Mouse (Mus musculus) hindbrain, embryonic 13.5 days (tissue): ENCODE data around the gene Myo1a. TPM values are rescaled to one million over a fixed set of nuclear protein-coding genes. Genes with fewer than 3 reads are reported as not detected.

Experiments used
- ATAC-seq: fragments of 200-750 bp; cut with Nextera tagmentation; 2 replicates; pipeline ENCODE4 v1.8.0; 2017; ENCODE audit warnings: moderate TSS enrichment; ENCODE audit not compliant: low FRiP score
- H3K27ac ChIP-seq: fragments of 300-500 bp; sonication (generic); 2 replicates; pipeline ENCODE4 v1.5.1; 2015; ENCODE audit warnings: inconsistent platforms, mild to moderate bottlenecking, moderate library complexity
- H3K27me3 ChIP-seq: fragments of 300-500 bp; sonication (generic); 2 replicates; pipeline ENCODE4 v1.6.1; 2015; ENCODE audit warnings: mild to moderate bottlenecking, inconsistent platforms
- H3K36me3 ChIP-seq: fragments of 300-500 bp; sonication (generic); 2 replicates; pipeline ENCODE4 v1.6.1; 2015; ENCODE audit warnings: mild to moderate bottlenecking, inconsistent platforms
- H3K4me1 ChIP-seq: fragments of 300-500 bp; sonication (generic); replicated peaks from 2 replicates; pipeline ENCODE4 v1.6.1; 2015; ENCODE audit warnings: inconsistent platforms
- H3K4me2 ChIP-seq: fragments of 300-500 bp; sonication (generic); 2 replicates; pipeline ENCODE4 v1.6.1; 2015; ENCODE audit warnings: inconsistent platforms, mild to moderate bottlenecking, moderate library complexity
- H3K4me3 ChIP-seq: fragments of 300-500 bp; sonication (generic); 2 replicates; pipeline ENCODE4 v1.5.1; 2015; ENCODE audit warnings: mild to moderate bottlenecking, inconsistent platforms
- H3K9ac ChIP-seq: fragments of 300-500 bp; sonication (generic); 2 replicates; pipeline ENCODE4 v1.6.1; 2015; ENCODE audit warnings: mild to moderate bottlenecking, inconsistent platforms
- H3K9me3 ChIP-seq: fragments of 300-500 bp; sonication (generic); 2 replicates; pipeline ENCODE4 v1.6.1; 2016; ENCODE audit warnings: inconsistent platforms
- WGBS: fragments of 180-500 bp; shearing (Covaris S2); methylation state at CpG from one replicate; pipeline ENCODE4 v1.1.7; 2015; 5-methylcytosine and 5-hydroxymethylcytosine counted together
- polyA plus RNA-seq: library from polyadenylated mRNA; unstranded; fragments of >200 nt; fragmentation: Nextera tagmentation; extraction: Ambion mirVana; gene quantifications from 2 replicates; pipeline ENCODE4 v1.2.1, GENCODE M21; 2015

The Myo1a gene
- polyA plus RNA-seq, 1 experiment from 2014 or later: 0.43 TPM

DNA sequence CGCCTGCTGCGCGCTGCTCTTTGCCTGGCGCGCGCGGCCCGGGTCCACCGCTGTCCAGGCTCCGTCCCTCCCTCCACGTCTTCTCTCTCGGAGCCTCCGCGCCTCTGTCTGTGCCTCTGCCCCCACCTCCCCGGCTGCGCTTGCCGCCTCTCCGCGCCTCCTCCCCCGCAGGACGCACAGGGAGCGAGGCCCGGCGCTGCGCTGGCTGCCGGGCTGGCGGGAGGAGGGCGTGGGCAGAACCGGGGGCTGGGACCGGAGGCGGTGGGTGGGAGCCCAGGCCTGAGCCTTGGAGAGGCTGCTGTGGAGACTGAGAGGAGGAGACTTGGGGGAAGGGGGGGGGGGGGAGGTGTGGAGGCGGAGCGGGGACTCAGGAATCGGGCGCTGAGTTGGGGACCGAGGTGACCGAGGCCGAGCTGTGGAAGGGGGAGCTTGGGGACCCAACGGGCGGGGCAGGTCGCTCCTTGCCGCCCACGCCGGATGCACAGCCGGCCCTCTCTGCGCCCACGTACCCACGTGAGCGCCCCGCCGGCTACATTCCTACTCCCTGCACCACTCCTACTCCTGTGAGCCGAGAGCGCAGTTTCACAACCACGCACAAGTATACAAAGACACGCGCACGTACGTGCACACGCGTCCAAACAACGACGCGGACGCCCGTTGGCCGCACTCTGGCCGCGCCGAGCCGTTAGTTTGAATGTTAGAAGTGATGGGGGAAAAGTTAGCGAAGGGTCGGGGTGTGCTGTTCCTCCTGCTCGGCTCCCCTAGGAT, 38.3 kb upstream of the Myo1a start, which contains the start of gene Nemp1:
Gene Nemp1 (plus strand): TSS at position 401 of the 768 bp plus-strand sequence.
- H3K4me1 ChIP-seq: peaks cover 68% of the 10 kb centered on the region
- peaks cover 81% of the 10 kb centered on the region for H3K27me3 ChIP-seq
- peak; percentile 43 for ATAC-seq
- WGBS: under 1% methylated on average over 56 of the region's 73 CpGs
- H3K4me2 ChIP-seq: peak within 1 kb of the TSS; percentile 75
- no peaks in the 10 kb centered on the region for H3K36me3 ChIP-seq
- peak within 1 kb of the TSS; percentile 67 for H3K9ac ChIP-seq
- peak within 1 kb of the TSS; percentile 74 for H3K27ac ChIP-seq
- H3K4me3 ChIP-seq: peak within 1 kb of the TSS; percentile 50
- H3K9me3 ChIP-seq: no peaks in the 10 kb centered on the region

DNA sequence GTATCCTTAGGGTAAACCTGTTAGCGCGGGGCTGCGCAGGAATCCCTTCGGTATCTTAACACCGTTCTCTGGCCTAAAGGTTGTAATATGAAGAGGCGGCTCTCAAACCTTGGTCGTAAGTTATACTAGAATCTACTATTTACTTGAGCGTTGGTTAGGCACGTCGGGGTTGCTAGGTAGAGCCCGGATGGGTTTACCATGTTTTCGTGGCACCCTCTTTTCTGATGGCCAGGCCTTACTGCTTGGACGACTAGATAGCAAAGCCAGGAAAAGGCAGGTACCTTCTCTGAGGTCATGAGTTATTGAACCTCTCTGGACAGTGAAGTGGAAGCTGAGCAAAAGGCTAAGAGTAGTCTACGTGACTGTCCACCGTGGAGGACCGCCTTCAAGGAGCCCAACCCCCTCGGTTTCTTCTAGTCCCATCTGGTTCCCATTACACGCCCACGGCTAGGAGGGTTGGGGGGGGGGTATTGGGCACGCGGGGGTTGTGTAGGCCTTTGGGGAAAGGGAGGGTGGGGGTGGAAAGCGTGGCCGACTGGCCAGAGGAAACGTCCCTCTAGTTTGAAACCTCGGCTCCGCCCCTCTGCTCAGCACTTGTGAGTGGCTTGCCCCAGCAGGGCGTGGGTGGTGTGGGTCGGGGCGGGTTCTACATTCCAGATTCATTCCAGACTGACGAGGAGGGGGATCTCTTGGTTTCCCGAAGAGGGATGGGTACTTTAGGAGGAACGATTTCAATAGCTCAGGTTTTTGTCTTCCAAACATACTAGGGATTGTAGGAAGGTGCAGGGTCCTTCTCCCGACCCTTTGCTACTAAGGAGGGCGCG, 37.5 kb upstream of the Myo1a start:
- Histone ChIP-seq H3K4me3 (peak overlapping the region; percentile 50), H3K4me1 (peaks cover 60% of the 10 kb centered on the region), H3K36me3 (no peaks in the 10 kb centered on the region), H3K4me2 (peak overlapping the region; percentile 75), H3K27ac (peak overlapping the region; percentile 74), H3K27me3 (peaks cover 73% of the 10 kb centered on the region), H3K9me3 (no peaks in the 10 kb centered on the region), H3K9ac (peak overlapping the region; percentile 67)
- ATAC-seq: no peak
- WGBS: 2% methylated on average over 35 of the region's 35 CpGs

DNA sequence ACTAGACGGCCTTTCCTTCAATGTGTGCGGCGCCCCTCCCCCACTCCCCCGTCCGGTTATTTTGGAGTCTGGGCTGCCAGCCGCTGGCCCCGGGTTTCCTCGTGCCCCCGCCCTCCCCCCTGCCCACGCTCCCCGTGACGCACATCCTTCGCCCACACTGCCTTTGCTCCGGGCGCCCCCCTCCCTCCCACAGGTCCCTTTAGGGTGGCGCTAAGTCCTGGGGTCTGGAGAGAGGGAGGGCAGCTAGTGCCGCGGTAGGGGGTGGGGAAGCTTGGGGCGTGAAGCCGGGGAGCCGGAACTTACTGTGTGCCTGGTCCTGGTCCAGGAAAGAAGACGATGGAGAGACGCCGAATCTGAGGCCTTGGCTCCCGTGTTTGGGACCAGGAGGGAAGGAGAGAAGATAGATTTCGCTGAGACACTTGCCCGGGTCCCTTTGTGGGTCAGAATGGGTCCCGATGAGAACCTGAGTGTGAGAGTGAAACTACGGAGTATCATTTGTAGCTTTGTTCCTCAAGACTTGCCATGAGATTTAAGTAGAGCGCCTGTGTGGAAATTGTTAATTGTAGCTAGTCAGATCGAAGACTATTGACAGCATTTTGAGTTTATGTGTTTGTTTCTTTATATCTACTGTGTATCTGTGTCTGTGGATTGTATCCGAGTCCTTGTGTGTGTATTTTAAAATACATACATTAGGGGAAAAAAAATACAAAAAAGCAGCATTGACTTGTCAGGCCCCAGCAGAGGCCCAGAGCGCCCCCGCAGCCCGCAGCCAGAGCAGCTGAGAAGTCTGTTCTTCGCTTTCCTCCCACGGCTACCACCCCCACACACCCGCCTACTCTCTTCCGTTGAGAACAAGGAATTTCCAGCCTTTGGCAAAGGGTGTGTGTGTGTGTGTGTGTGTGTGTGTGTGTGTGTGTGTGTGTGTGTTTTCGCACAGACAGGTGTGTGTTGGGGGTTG, 36.6 kb upstream of the Myo1a start, which contains the start of gene Nab2:
Gene Nab2 (minus strand): TSS at position 476 of the 958 bp plus-strand sequence.
- H3K4me1 ChIP-seq: peaks cover 53% of the 10 kb centered on the region

DNA sequence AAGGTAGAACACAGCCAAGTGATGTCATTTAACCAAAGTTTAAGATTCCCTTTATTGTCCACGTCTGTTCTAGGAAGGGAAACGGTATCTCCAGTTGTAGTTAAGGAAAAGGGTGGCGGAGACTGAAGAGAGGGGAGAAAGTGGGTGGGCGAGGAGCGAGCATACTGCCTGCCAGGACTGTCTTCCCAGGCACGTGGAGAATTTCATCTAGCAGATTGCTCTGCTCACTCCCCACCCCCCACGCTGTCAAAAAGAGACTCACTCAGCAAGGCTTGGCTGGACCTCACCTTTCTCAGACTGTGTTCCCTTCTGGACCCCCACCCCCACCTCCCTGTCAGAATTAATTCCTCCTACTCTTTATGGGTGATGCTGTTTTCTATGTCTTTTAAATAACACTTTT, 35.8 kb upstream of the Myo1a start:
- WGBS: 24% methylated on average over 7 of the region's 7 CpGs

More for the DNA sequence above, 36.6 kb upstream of the Myo1a start, which contains the start of gene Nab2:
- Histone ChIP-seq H3K9me3 (no peaks in the 10 kb centered on the region), H3K27me3 (peaks cover 65% of the 10 kb centered on the region), H3K27ac (peak within 1 kb of the TSS; percentile 74), H3K36me3 (no peaks in the 10 kb centered on the region), H3K4me2 (peak within 1 kb of the TSS; percentile 75), H3K4me3 (peak within 1 kb of the TSS; percentile 50), H3K9ac (peak within 1 kb of the TSS; percentile 67)
- ATAC-seq: no peak
- WGBS: 3% methylated on average over 39 of the region's 40 CpGs

DNA sequence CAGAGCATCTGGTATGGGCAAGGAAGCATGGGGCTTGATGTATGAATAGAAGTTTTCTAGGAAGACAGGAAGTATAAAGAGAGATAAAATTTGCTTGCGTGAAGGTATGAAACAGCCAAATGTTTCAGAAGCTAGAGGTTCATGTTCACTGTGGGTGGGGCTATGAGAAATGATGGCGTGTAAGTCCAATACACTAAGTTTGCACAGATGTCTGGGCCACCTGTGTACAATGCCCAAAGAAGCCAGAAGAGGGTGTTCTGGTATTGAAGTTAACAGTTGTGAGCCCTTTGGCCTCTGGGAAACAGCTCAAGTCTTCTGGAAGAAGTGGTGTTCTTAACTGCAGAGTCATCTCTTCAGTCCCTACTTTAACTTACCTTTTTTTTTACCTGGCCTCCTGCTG, 34.8 kb upstream of the Myo1a start:
- Histone ChIP-seq H3K36me3 (no peaks in the 10 kb centered on the region), H3K27ac (no peak overlapping the region), H3K27me3 (peaks cover 46% of the 10 kb centered on the region), H3K4me3 (no peak overlapping the region), H3K4me2 (no peak overlapping the region), H3K9me3 (no peaks in the 10 kb centered on the region), H3K9ac (no peak overlapping the region), H3K4me1 (peaks cover 39% of the 10 kb centered on the region)
- no peak for ATAC-seq
- 93% methylated on average over 2 of the region's 2 CpGs for WGBS

More for the DNA sequence above, 35.8 kb upstream of the Myo1a start:
- Histone ChIP-seq H3K9ac (no peak overlapping the region), H3K27me3 (peaks cover 57% of the 10 kb centered on the region), H3K36me3 (no peaks in the 10 kb centered on the region), H3K4me1 (peaks cover 50% of the 10 kb centered on the region), H3K4me2 (no peak overlapping the region; the same call in 1 of the 2 replicates), H3K27ac (no peak overlapping the region), H3K9me3 (no peaks in the 10 kb centered on the region), H3K4me3 (no peak overlapping the region)
- ATAC-seq: no peak

DNA sequence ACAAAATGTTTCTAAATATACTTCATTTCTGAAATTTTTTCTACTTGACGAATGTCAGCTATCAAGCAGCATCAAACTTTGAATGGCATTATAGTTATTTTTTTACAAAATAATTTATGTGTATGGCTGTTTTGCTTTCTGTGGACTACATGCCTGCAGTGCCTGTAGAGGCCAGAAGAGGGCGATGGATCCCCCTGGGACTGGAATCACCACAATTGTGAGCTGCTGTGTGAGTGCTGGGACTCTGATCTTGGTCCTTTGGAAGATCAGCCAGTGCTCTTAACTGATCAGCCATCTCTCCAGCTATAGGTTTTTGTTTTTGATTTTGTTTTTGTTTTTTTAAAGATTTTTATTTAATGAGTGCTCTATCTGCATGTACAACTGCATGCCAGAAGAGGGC, 33.7 kb upstream of the Myo1a start:
- no peak overlapping the region for H3K27ac ChIP-seq
- 48% methylated on average over 2 of the region's 2 CpGs for WGBS
- H3K27me3 ChIP-seq: peaks cover 35% of the 10 kb centered on the region
- no peaks in the 10 kb centered on the region for H3K9me3 ChIP-seq
- no peak overlapping the region for H3K4me2 ChIP-seq
- no peak for ATAC-seq
- no peak overlapping the region for H3K9ac ChIP-seq
- no peak overlapping the region for H3K4me3 ChIP-seq
- peaks cover 33% of the 10 kb centered on the region for H3K4me1 ChIP-seq
- no peaks in the 10 kb centered on the region for H3K36me3 ChIP-seq

DNA sequence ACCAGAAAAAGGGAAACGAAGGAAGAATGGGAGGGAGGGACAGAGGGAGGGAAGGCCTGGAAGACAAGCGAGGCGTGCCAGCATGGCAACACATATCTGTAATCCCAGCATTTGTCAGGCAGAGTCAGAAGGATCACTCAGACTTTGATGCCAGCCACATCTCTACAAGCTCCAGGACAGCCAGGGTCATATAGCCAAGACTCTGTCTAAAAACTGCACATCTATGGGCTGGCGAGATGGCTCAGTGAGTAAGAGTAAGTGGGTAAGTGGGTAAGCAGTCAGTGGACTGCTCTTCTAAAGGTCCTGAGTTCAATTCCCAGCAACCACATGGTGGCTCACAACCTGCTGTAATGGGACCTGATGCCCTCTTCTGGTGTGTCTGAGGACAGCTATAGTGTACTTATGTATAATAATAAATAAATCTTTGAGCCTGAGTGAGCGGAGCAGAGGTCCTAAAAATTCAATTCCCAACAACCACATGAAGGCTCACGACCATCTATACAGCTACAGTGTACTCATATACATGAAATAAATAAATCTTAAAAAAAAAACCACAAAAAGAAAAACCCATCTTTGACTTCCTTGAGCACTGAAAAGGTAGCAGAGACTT, 30.8 kb upstream of the Myo1a start:
- Histone ChIP-seq H3K27ac (no peak overlapping the region), H3K36me3 (no peaks in the 10 kb centered on the region), H3K4me1 (peaks cover 20% of the 10 kb centered on the region), H3K27me3 (peaks cover 10% of the 10 kb centered on the region), H3K9ac (no peak overlapping the region), H3K4me2 (no peak overlapping the region), H3K9me3 (no peaks in the 10 kb centered on the region), H3K4me3 (no peak overlapping the region)
- WGBS: 92% methylated on average over 6 of the region's 6 CpGs
- ATAC-seq: no peak

DNA sequence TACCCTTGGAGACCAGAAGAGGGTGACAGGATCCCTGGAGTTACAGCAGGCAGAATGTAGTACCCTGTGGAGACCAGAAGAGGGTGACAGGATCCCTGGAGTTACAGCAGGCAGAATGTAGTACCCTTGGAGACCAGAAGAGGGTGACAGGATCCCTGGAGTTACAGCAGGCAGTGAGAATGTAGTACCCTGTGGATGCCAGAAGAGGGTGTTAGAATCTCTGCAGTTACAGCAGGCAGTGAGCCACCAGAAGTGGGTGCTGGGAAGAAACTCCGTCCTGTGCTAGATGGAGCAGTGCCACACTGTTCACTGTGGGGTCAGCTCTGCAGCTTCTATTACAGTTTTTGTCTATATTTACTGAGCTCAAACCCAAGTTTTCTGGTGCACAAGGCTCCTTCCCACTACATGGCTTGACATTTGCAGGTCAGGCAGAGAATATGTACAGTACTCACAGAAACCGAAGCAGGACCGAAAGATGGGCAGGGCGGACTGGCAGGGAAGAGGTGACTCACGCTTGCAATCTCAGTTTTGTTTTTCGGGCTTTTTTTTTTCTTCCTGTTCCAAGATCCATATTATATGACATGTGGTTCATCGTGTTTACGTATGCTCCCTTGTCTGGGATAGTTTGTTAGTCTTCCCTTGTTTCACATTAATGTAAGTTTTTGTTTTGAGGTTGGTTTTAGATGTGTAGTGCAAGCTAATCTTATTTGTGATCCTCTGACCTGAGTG, 30.0 kb upstream of the Myo1a start:
- Histone ChIP-seq H3K4me1 (peaks cover 19% of the 10 kb centered on the region), H3K9me3 (no peaks in the 10 kb centered on the region), H3K9ac (no peak overlapping the region), H3K4me3 (no peak overlapping the region), H3K4me2 (no peak overlapping the region), H3K27me3 (peaks cover 2% of the 10 kb centered on the region), H3K27ac (no peak overlapping the region), H3K36me3 (no peaks in the 10 kb centered on the region)
- 91% methylated on average over 8 of the region's 8 CpGs for WGBS
- no peak for ATAC-seq

DNA sequence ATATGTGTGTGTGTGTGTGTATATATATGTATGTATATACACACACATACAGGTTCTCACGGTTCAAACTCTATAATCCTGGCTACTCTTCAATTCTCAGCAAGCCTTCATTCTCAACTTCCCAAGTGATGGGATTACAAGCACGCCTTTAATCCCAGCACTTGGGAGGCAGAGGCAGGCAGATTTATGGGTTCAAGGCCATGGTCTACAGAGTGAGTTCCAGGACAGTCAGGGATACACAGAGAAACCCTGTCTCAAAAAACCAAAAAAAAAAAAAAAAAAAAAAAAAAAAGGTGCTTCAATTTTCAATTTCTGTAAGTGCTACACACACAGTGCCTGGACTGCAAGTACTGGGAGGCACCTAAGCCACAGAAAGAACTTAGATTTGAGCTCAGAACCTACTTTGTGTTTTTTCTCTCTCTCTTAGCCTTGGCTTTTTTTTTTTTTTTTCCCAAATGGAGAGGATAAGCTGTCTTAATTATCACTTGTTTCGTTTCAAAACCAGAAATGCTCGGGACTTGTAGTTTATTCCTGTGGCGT, 29.0 kb upstream of the Myo1a start:
- H3K9me3 ChIP-seq: no peaks in the 10 kb centered on the region
- H3K27me3 ChIP-seq: no peaks in the 10 kb centered on the region
- peak overlapping the region; percentile 43 for H3K9ac ChIP-seq
- peaks cover 19% of the 10 kb centered on the region for H3K4me1 ChIP-seq
- H3K4me2 ChIP-seq: peak overlapping the region; percentile 59
- peak overlapping the region; percentile 44 for H3K4me3 ChIP-seq
- H3K27ac ChIP-seq: peak overlapping the region; percentile 72
- ATAC-seq: no peak
- H3K36me3 ChIP-seq: no peaks in the 10 kb centered on the region
- WGBS: 58% methylated on average over 5 of the region's 5 CpGs

DNA sequence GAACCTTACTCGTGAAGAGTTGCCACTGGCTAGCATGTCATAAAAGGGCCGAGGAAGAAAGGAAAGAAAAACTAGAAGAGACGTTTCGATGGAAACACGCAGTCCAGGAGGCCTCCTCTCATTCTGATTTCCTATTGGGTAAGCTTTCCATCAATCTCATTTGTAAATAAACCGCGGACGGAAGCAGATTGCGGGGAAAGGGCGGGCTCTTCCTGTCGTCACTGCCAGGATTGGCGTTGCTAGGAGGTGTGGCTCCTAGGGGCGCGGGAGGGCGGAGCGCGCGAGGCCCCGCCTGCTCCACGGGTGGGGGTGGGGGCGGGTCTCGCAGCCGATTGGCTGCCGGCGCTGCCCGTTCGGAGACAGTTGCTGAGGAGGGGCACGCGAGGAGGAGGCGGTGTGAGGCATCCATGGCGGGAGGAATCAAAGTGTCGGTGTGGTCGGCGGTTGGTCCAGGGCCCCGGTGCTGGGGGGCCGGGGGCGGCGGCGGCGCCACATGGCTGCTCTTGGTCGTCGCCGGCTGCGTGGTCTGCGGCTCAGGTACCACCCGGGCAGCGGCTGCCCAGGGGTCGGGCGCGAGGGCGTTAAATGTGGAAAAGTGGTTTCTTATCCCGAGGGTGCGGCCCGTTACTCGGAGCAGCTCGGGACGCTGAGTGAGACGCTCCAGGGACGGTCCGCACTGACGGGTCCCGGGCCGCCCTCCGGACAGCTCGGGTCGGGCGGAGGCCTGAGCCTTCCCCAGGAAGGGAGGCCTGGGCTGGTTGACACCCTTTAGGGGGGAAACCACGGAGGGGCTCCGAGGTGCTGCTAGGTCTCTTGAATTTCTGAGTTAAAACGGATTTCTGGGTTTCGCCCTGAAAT, 28.1 kb upstream of the Myo1a start:
- peak; percentile 95 for ATAC-seq
- Histone ChIP-seq H3K9ac (peak overlapping the region; percentile 79), H3K9me3 (no peaks in the 10 kb centered on the region), H3K36me3 (no peaks in the 10 kb centered on the region), H3K4me1 (peaks cover 19% of the 10 kb centered on the region), H3K27me3 (no peaks in the 10 kb centered on the region), H3K4me2 (peak overlapping the region; percentile 95), H3K27ac (peak overlapping the region; percentile 72), H3K4me3 (peak overlapping the region; percentile 80)
- WGBS: under 1% methylated on average over 71 of the region's 71 CpGs
